Mouse (Mus musculus) spleen, postnatal 10 days (tissue): ENCODE data around the gene Cfap61.

Source experiments
- DNase-seq, 2 experiments: peaks; one replicate each; pipeline ENCODE4 v3.0.0; 2021 to 2022; ENCODE audit warnings: low spot score in 2 of 2

The Cfap61 gene

GRCm38 (mm10) chr2:146257609-146258008 lies 323.0 kb downstream of the Cfap61 start:
- no peak for DNase-seq

- DNase-seq: no peak
Measured at GRCm38 (mm10) chr2:146258736-146259469, 324.3 kb downstream of the Cfap61 start.

DNA sequence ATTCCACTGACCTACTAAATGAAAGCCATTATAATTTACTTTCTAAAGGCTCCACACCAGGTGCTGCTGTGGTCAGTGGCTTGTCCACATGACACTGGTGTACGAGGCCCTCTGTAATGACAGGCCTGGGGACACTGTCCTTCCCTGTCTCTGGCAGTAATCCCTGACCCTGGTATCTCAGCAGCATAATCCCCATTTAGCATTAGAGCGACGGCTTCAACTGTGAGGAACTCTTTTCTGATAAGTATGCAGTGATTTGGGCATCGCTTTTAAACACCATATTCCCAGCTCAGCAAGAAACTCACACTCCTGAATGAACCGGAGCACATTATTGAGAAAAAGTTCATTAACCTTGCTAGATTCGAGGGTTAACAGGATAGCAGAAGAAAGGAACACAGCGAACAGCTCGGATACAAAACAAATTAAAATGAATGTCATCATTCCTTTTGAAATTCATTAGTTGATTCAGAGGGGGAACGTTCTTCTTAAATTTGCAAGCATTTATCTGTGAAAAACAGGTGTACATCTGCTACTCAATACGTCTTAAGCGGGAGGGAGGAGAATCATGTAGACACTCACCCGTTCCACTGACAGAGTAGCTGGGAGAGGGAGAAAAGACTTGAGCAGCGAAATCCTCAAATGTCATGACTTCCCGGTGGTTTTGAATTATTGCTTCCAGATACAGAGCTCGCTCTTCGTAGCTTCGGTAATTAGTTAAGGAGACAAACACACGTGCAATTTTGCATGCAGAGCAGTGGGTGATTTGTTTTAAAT lies 325.4 kb downstream of the Cfap61 start:
- no peak for DNase-seq

DNA sequence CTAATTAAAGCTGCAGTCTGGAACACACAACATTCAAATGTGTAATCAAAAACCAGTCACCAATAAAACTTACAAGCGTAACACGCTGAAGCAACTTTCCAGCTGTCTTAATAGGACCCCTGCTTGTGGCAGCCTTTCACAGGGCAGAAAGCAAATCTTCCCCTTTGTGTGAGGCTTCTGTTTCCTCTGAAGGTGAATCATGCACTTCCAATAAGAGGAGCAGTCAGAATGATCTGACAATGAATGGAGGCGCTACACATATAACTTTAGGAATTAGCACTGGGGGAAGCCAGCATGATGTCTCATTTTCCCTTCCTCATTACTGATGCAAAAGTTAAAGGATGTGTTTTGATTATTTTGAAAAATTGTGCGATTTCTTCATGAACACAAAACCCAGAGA lies 326.6 kb downstream of the Cfap61 start:
- DNase-seq: no peak

DNA sequence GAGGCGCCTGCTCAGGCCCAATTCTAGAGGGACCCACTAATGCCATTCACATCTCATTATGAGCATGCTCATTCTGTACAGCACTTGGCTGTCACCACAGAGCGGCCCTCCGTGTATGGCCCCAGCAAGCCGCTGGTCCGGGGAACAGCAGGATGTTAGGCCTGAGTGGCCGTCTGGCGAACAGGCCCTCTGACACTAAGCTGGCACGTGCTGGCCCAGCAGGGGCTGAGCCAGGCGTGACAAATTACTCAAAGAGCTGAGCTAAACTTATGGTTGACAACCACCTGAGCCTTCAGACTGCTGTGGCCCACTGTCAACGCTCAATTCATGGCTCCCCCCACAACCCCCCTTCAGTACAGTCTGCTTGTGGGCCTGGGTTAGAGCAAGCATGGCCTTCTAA lies 327.6 kb downstream of the Cfap61 start:
- DNase-seq: no peak

DNA sequence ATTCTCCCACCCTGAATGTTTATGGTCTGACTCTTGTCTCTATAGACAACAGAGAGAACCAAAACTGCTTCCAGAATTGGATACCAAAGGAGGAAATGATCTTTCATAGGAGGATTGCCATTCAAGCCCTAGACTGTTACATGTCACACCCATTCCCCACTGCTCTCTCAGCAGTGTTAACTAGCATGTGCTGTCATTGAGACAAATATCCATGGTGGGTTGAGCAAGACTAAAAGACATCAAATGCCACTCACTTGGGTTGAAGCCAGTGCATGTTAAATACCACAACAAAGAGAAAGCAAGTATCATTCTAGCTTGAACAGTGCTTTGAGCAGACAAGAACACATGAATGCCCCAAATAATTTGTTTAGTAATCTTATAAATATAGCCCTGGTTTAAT lies 328.4 kb downstream of the Cfap61 start:
- DNase-seq: no peak
